Mouse (Mus musculus) ES-CJ7 (cell line): Measurements from ENCODE around the gene Rnf168.
"Not testable (repeated sequence)": the region's sequence is repeated elsewhere in the genome, so short reads cannot be mapped to it uniquely, and the experiment has no call there.

Source experiments
- DNase-seq: peaks from one replicate; pipeline ENCODE4 v3.0.0; 2011; ENCODE audit warnings: low read depth, low spot score

The Rnf168 gene

DNA sequence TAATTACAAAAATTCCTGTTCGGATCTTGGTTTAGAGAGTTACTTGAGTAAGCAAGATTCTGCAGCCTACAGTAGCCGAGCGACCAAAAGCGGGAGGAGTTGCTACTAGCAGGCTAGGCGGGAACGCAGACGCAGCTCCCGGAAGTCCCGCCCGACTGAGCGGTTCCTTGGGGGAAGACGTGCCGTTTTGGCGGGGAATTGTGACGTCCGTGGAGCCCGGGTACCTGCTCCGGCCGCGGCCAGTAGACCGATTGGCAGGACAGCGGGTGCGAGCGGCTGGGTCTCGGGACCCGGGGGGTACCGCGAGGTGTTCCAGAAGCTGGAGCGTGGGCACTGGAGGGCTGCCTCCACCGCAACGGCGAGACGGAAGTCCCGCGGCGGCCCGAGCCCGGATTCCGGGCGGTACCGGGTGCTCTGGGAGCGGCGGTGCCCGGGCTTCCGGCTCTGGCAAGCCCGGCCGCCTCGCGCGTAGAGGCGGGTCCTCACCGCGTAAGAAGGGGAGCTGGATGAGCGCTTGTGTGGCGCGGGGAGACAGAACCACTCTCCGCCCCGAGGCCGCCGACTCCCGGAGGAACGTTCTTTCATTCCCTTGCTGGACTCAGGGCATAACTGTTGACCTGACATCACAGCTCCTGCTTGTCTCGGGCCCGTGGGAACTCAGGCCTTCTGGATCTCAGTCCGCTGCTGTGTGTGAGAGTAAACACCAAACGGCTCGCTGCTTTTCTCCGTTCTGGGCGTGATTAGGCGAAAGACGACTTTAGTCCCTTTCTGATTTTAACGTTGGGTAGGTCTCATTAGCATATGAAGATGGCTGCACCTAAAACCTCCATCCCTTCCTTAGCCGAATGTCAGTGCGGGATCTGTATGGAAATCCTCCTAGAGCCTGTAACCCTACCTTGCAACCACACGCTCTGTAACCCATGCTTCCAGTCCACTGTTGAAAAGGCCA is at the start of gene Rnf168:
TSS of gene Rnf168 (plus strand) at position 152 of the 949 bp plus-strand sequence.
- DNase-seq: peak; percentile 86

DNA sequence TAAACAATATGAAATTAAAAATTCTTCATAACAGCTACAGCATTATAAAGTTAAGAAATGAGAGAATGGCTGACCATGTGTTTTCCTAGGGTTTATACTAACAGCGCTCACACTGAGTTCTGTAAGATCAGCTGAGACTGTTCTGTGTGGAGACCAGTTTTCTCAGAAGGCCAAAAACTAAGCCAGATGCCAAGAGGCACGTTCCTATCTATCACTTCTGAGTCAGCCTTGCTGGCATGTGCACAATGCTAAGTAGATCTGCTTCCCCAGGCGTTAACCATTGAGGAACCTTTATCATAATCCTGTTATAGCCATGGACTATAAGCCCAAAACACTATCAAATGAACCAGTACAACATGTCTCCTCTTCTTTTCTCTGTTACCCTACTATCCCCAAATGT is 45.2 kb upstream of the Rnf168 start:
- not testable (repeated sequence) for DNase-seq

GRCm38 (mm10) chr16:32237930-32238680 is 39.2 kb upstream of the Rnf168 start:
- DNase-seq: no peak

GRCm38 (mm10) chr16:32239428-32240312 is 37.6 kb upstream of the Rnf168 start:
- no peak for DNase-seq

GRCm38 (mm10) chr16:32243901-32244300 is 33.4 kb upstream of the Rnf168 start:
- no peak for DNase-seq

- DNase-seq: peak; percentile 67
Measured at GRCm38 (mm10) chr16:32246351-32246791, 30.9 kb upstream of the Rnf168 start.

- DNase-seq: peak; percentile 96
Measured at GRCm38 (mm10) chr16:32246952-32247370, 30.3 kb upstream of the Rnf168 start, which contains the start of the genes Fbxo45 and Wdr53. Fbxo45 (minus strand) TSS chr16:32247158. Wdr53 (plus strand) TSS chr16:32247227.

DNA sequence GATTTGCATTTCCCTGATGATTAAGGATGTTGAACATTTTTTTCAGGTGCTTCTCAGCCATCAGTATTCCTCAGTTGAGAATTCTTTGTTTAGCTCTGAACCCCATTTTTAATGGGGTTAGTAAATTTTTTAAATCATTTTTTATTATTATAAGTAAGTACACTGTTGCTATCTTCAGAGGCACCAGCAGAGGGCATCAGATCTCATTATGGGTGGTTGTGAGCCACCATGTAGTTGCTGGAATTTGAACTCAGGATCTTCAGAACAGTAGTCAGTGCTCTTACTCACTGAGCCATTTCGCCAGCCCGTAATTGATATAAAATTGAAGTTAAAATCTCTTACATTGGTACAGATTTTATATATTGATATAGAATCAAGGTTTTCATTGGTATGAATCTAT is 13.0 kb upstream of the Rnf168 start:
- DNase-seq: peak; percentile 25

GRCm38 (mm10) chr16:32271291-32271690 is 6.0 kb upstream of the Rnf168 start, which contains the start of gene Smco1:
Smco1 (plus strand) TSS chr16:32271468.
- DNase-seq: no peak

DNA sequence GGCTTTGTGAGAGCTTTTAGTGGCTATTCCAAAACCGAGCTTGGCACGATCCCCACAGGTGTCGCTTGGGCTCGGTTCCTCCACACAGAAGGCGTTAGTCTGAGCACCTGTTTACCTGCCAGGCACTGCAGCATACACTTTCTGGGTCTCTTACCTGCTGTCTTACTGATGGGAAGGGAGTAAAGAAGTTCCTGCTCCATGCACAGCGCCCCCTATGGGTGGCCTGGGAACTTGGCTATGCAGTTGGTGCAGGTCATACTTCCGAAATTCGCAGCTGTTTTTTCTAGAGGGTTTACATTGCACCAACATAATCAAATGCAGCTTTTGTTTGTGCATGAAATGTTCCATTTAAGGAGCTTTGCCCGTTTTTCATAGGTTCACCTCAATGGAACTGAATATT is 3.9 kb upstream of the Rnf168 start:
- DNase-seq: peak; percentile 79

DNA sequence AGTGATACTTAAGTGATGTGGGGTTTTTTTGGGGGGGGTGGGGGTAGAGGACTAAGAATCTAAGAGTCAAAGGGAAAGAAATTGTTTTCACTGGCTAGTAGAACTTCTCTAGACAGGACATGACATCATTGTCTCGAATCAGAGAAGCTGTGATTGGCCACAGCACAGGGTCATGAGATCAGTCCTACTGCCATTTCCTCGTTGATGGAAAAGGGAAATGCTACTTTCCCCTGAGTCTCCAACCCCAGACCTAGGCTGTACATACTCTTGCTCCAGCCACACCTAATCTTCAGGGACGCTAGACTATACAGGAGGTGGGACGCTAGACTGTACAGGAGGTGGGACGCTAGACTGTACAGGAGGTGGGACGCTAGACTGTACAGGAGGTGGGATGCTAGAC is 2.2 kb upstream of the Rnf168 start:
- peak; percentile 27 for DNase-seq

DNA sequence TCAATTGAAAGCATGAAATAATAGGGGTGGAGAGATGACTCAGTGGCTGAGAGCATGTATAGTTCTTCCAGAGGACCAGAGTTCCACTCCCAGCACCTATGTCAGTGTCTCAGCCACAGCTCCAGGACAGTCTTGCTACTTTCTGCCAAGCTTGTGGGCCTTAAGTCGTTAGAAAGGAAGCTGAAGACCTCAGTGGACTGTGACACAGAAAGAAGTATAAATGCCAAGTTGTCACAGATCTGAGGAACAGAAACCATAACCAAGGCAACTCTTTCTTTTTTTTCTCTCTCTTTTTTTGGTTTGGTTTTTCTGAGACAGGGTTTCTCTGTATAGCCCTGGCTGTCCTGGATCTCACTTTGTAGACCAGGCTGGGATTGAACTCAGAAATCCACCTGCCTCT is 1.4 kb upstream of the Rnf168 start:
- no peak for DNase-seq

DNA sequence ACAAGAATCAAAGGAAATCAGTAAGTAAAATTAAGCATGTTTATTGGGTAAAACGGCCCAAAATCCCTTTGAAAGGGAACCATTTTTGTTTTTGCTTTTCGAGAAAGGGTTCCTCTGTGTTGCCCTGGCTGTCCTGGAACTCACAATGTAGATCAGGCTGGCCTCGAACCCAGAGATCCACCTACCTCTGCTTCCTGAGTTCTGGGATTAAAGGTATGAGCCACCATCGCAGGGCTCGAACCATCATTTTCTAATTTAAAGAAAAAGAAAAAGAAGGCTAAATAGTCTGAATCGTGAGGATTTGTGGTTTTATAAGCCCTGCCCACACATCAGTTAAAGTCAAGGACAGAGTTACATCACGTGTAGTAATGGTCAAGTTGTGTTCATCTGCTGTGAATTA is 1.1 kb downstream of the Rnf168 start:
- no peak for DNase-seq

DNA sequence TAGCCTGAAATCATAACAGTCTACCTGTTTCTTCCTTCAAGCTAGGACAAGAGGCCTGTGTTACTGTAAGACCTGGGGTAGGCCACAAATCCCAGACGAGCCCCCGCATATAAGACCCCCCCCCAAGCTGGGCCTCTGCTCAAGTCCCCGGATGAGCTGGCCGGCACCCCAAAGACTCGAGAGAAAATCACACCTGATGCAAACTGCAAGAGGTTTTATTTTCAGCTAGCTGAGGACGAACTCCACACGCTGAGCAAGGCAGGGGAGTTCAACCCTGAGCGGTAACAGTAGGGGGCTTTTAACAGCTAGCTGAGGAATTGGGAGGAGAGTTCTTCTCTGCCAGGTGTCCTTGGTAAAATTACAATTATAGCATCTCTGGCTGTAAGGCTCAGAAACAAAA is 3.0 kb downstream of the Rnf168 start:
- peak; percentile 39 for DNase-seq

- DNase-seq: no peak
Measured at GRCm38 (mm10) chr16:32282608-32283007, 5.3 kb downstream of the Rnf168 start.

DNA sequence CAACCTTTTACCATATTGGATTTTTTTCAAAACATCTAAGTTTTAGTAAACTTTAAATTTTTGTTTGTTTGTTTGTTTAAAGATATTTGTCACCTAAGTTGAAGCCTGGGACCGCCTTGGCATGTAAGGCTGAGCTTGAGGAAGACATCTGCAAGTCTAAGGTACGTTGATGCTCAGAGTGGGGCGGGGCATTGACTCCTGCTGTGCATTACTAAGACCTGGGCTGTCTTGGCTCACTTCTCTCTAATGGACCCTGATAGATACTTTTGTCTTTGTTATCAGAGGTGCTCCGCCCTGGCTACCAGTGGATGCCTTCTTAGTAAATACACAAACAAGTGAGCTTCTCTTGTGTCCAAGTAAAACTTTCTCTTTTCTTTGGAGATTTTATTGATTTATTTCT is 14.6 kb downstream of the Rnf168 start:
- peak; percentile 96 for DNase-seq

DNA sequence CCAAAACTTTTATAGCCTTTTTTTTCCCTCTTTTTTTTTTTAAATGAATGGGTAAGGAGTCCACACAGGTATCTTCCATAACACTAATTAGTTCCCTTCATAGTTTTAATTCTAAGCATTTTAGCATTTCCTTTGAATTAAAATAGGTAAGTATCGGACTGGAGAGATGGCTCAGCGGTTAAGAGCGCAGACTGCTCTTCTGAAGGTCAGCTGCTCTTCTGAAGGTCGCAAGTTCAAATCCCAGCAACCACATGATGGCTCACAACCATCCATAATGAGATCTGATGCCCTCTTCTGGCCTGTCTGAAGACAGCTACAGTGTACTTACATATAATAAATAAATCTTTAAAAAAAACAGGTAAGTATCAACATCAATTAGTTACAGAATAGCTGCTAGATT is 22.4 kb downstream of the Rnf168 start:
- DNase-seq: peak; percentile 51

GRCm38 (mm10) chr16:32303046-32303445 is 25.8 kb downstream of the Rnf168 start:
- DNase-seq: peak; percentile 93

GRCm38 (mm10) chr16:32303886-32304285 is 26.6 kb downstream of the Rnf168 start:
- DNase-seq: no peak

DNA sequence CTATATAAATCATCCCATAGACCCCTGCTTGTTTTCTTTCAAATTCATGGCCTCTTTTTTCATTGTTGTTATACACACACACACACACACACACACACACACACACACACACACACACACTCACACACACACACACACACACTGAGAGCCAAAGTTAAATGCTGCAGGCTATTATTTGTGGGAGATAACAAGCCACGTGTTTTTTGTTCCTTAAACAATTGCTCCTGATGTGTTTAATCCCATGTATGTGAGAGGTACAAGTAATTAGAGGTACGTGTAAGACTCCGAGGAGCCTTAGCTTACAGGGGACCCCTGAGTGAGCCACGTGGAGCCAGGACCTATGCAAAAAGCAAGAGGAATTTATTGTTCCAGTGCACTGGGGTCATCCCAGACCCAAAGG is 34.7 kb downstream of the Rnf168 start:
- no peak for DNase-seq

GRCm38 (mm10) chr16:32312386-32312785 is 35.1 kb downstream of the Rnf168 start:
- peak; percentile 87 for DNase-seq
